Mouse (Mus musculus) CH12.LX (cell line): Measurements from ENCODE around the gene Tnfrsf9. TPM values are rescaled to one million over a fixed set of nuclear protein-coding genes. Genes with fewer than 3 reads are reported as not detected.

Experiments
- DNase-seq: peaks from one replicate; pipeline ENCODE4 v3.0.0-alpha.2; 2013; ENCODE audit errors: extremely low read depth
- H3K27ac ChIP-seq: 2 replicates; pipeline ENCODE4 v1.5.1; 2012; ENCODE audit warnings: low read depth, mild to moderate bottlenecking, control low read depth, moderate library complexity; ENCODE audit not compliant: insufficient read depth
- H3K27me3 ChIP-seq: replicated peaks from 2 replicates; pipeline ENCODE3; 2012; ENCODE audit warnings: inconsistent platforms
- H3K36me3 ChIP-seq, 2 experiments: replicated peaks in 1 of 2; 2 replicates each; pipeline versions ENCODE3 to v1.6.1; 2012; ENCODE audit warnings: inconsistent platforms in 1 of 2, low read length in 1 of 2, mild to moderate bottlenecking in 1 of 2, mixed read lengths in 1 of 2, moderate library complexity in 1 of 2; ENCODE audit not compliant: control insufficient read depth in 1 of 2, insufficient read depth in 1 of 2
- H3K4me1 ChIP-seq, 2 experiments: 2 replicates each; pipeline ENCODE4 v1.6.1; 2012; ENCODE audit warnings: inconsistent platforms in 1 of 2, moderate library complexity in 1 of 2; ENCODE audit not compliant: insufficient read depth in 2 of 2, control insufficient read depth in 1 of 2
- H3K4me2 ChIP-seq: 2 replicates; pipeline ENCODE4 v1.6.1; 2012; ENCODE audit warnings: low read depth, mild to moderate bottlenecking, control low read depth; ENCODE audit not compliant: poor library complexity, insufficient read depth, severe bottlenecking
- H3K4me3 ChIP-seq, 3 experiments: fragments of 150-350 bp in 1 of 3; sonication (generic) in 1 of 3; replicated peaks in 1 of 3; 2 replicates each; pipeline versions ENCODE3 to v1.5.1; 2011 to 2012; ENCODE audit warnings: low read depth in 2 of 3, low read length in 2 of 3, mild to moderate bottlenecking in 2 of 3, moderate library complexity in 2 of 3, control low read depth in 1 of 3, improper control_type of control experiment in 1 of 3, inconsistent platforms in 1 of 3, mixed read lengths in 1 of 3; ENCODE audit not compliant: poor library complexity in 1 of 3
- H3K79me2 ChIP-seq: replicated peaks from 2 replicates; pipeline ENCODE4 v1.6.1; 2012; ENCODE audit warnings: mild to moderate bottlenecking, moderate library complexity; ENCODE audit not compliant: control insufficient read depth, poor library complexity, insufficient read depth, severe bottlenecking; ENCODE audit errors: extremely low read depth
- H3K9ac ChIP-seq: 2 replicates; pipeline ENCODE4 v1.6.1; 2012; ENCODE audit warnings: low read depth, mild to moderate bottlenecking, control low read depth, moderate library complexity; ENCODE audit not compliant: insufficient read depth
- H3K9me3 ChIP-seq: replicated peaks from 2 replicates; pipeline ENCODE3; 2012; ENCODE audit warnings: low read length, inconsistent platforms, mixed read lengths
- CHD2 ChIP-seq: IDR thresholded peaks from 2 replicates; pipeline ENCODE4 v1.6.1; 2011; ENCODE audit warnings: low read length, improper control_type of control experiment
- CTCF ChIP-seq, 2 experiments: IDR thresholded peaks in 1 of 2; conservative IDR thresholded peaks in 1 of 2; 2 replicates each; pipeline ENCODE4 v1.5.1; 2011 to 2012; ENCODE audit warnings: low read depth in 2 of 2, low read length in 2 of 2, improper control_type of control experiment in 1 of 2, inconsistent platforms in 1 of 2, mild to moderate bottlenecking in 1 of 2, moderate library complexity in 1 of 2
- ELF1 ChIP-seq: IDR thresholded peaks from 2 replicates; pipeline ENCODE4 v1.6.1; 2014; ENCODE audit warnings: low read depth, mild to moderate bottlenecking, inconsistent platforms, low read length, improper control_type of control experiment
- EP300 ChIP-seq: IDR thresholded peaks from 2 replicates; pipeline ENCODE4 v1.6.1; 2011; ENCODE audit warnings: low read length, improper control_type of control experiment
- GABPA ChIP-seq: IDR thresholded peaks from 2 replicates; pipeline ENCODE4 v1.6.1; 2012; ENCODE audit warnings: low read depth, low read length, improper control_type of control experiment, inconsistent platforms; ENCODE audit not compliant: insufficient replicate concordance
- HCFC1 ChIP-seq: IDR thresholded peaks from 2 replicates; pipeline ENCODE4 v1.6.1; 2012; ENCODE audit warnings: low read depth, mild to moderate bottlenecking, inconsistent platforms, low read length, improper control_type of control experiment
- IRF4 ChIP-seq: IDR thresholded peaks from 2 replicates; pipeline ENCODE4 v1.6.1; 2014; ENCODE audit warnings: low read depth, mild to moderate bottlenecking, inconsistent platforms, low read length, improper control_type of control experiment
- JUND ChIP-seq: conservative IDR thresholded peaks from 2 replicates; pipeline ENCODE4 v1.6.1; 2011; ENCODE audit warnings: low read depth, low read length, improper control_type of control experiment
- MAFK ChIP-seq: IDR thresholded peaks from 2 replicates; pipeline ENCODE4 v1.6.1; 2011; ENCODE audit warnings: low read length, improper control_type of control experiment; ENCODE audit not compliant: insufficient replicate concordance
- MAZ ChIP-seq: IDR thresholded peaks from 2 replicates; pipeline ENCODE4 v1.6.1; 2012; ENCODE audit warnings: low read depth, mild to moderate bottlenecking, inconsistent platforms, low read length, improper control_type of control experiment, moderate library complexity
- MXI1 ChIP-seq: IDR thresholded peaks from 2 replicates; pipeline ENCODE4 v1.6.1; 2011; ENCODE audit warnings: mild to moderate bottlenecking, low read depth, low read length, improper control_type of control experiment
- MYC ChIP-seq: IDR thresholded peaks from 2 replicates; pipeline ENCODE4 v1.6.1; 2011; ENCODE audit warnings: low read depth, mild to moderate bottlenecking, improper control_type of control experiment, low read length
- NELFE ChIP-seq: IDR thresholded peaks from 2 replicates; pipeline ENCODE4 v1.6.1; 2011; ENCODE audit warnings: low read depth, low read length, improper control_type of control experiment
- NRF1 ChIP-seq: IDR thresholded peaks from 2 replicates; pipeline ENCODE4 v1.6.1; 2014; ENCODE audit warnings: low read depth, mild to moderate bottlenecking, inconsistent platforms, low read length, improper control_type of control experiment, moderate library complexity
- PAX5 ChIP-seq: IDR thresholded peaks from 2 replicates; pipeline ENCODE4 v1.6.1; 2012; ENCODE audit warnings: low read length, inconsistent platforms, mixed read lengths
- POLR2A ChIP-seq: IDR thresholded peaks from 2 replicates; pipeline ENCODE4 v1.6.1; 2011; ENCODE audit warnings: low read depth, mild to moderate bottlenecking, improper control_type of control experiment, low read length
- POLR2AphosphoS2 ChIP-seq: IDR thresholded peaks from 2 replicates; pipeline ENCODE4 v1.6.1; 2011; ENCODE audit warnings: low read depth, low read length, improper control_type of control experiment
- SIN3A ChIP-seq: IDR thresholded peaks from 2 replicates; pipeline ENCODE4 v1.6.1; 2012; ENCODE audit warnings: low read length, improper control_type of control experiment, inconsistent platforms
- TBP ChIP-seq: conservative IDR thresholded peaks from 2 replicates; pipeline ENCODE4 v1.6.1; 2011; ENCODE audit warnings: low read depth, low read length, improper control_type of control experiment
- TCF12 ChIP-seq: IDR thresholded peaks from 2 replicates; pipeline ENCODE4 v1.6.1; 2014; ENCODE audit warnings: low read depth, mild to moderate bottlenecking, inconsistent platforms, low read length, improper control_type of control experiment
- USF1 ChIP-seq: IDR thresholded peaks from 2 replicates; pipeline ENCODE4 v1.6.1; 2014; ENCODE audit warnings: low read depth, mild to moderate bottlenecking, inconsistent platforms, low read length, improper control_type of control experiment
- USF2 ChIP-seq: conservative IDR thresholded peaks from 2 replicates; pipeline ENCODE4 v1.6.1; 2011; ENCODE audit warnings: low read depth, low read length, improper control_type of control experiment
- ZC3H11A ChIP-seq: IDR thresholded peaks from 2 replicates; pipeline ENCODE4 v1.6.1; 2012; ENCODE audit warnings: low read depth, mild to moderate bottlenecking, inconsistent platforms, low read length, improper control_type of control experiment
- ZKSCAN1 ChIP-seq: IDR thresholded peaks from 2 replicates; pipeline ENCODE4 v1.6.1; 2012; ENCODE audit warnings: low read depth, inconsistent platforms, low read length, improper control_type of control experiment, borderline replicate concordance
- dilution Hi-C: fragments of 300-500 bp; cut with MboI; formaldehyde crosslinking; loops from 2 replicates; pipeline ENCODE4 v1.14.3; 2020; ENCODE audit warnings: low sequenced_read_pairs; ENCODE audit not compliant: extremely low pct_unique_long_range_greater_than_20kb, extremely low pct_ligation_motif_present
- in situ Hi-C: fragments of 300-500 bp; cut with MboI; formaldehyde crosslinking; loops from 3 replicates; pipeline ENCODE4 v1.14.3; 2019; ENCODE audit warnings: low sequenced_read_pairs, low pct_ligation_motif_present, low pct_unique_long_range_greater_than_20kb, mixed read lengths
- polyA plus RNA-seq: library from polyadenylated mRNA; unstranded; fragments of >175 nt; gene quantifications from 2 replicates; pipeline ENCODE4 v1.2.1, GENCODE M21; 2012; ENCODE audit warnings: low read depth; ENCODE audit not compliant: insufficient read length
- total RNA-seq, 2 experiments: library from RNA; depleted of rRNA; stranded (reverse); fragments of 300-350 nt in 1 of 2; fragments of >200 nt in 1 of 2; gene quantifications; 2 replicates each; pipeline ENCODE4 v1.2.3; 2012 to 2014

Tnfrsf9 gene
- total and polyA plus RNA-seq, 3 experiments, result 2.2 to 3.1 (median 2.9) TPM

GRCm38 (mm10) chr4:150869276-150870197, 44.8 kb upstream of the Tnfrsf9 start:
- no peak overlapping the region for H3K4me3 ChIP-seq
- peaks cover 6 to 40% of the 10 kb centered on the region in 2 experiments for H3K4me1 ChIP-seq
- no peak overlapping the region for H3K9ac ChIP-seq
- DNase-seq, result no peak
- TF ChIP-seq USF2, result no peak
- no peak for TF ChIP-seq CTCF (conservative IDR thresholded peaks at IDR 0.05 in 1 of 2, IDR thresholded peaks at IDR 0.05 in 1 of 2; ENCODE audit: low read depth in 2 of 2, low read length in 2 of 2)
- no peak for TF ChIP-seq IRF4
- no peak for TF ChIP-seq NELFE
- no peak for TF ChIP-seq MXI1
- no peak for TF ChIP-seq JUND
- no peak for TF ChIP-seq TBP
- no peak for TF ChIP-seq SIN3A
- no peak for TF ChIP-seq CHD2
- TF ChIP-seq USF1, result no peak
- no peak for TF ChIP-seq MAZ
- TF ChIP-seq MYC, result no peak
- no peak for TF ChIP-seq MAFK
- no peak for TF ChIP-seq ELF1
- in situ Hi-C loops (loop anchor here (10.0 kb wide), 2 partner anchors 95 to 205 kb away; no protein-coding TSS in a partner anchor), dilution Hi-C loops (no loop called here)
- H3K4me2 ChIP-seq, result no peak overlapping the region
- H3K9me3 ChIP-seq, result no peaks in the 10 kb centered on the region
- no peaks in the 10 kb centered on the region for H3K79me2 ChIP-seq
- H3K36me3 ChIP-seq, result no peaks in the 10 kb centered on the region
- H3K27ac ChIP-seq, result no peak overlapping the region
- no peaks in the 10 kb centered on the region for H3K27me3 ChIP-seq

- H3K79me2 ChIP-seq, result no peaks in the 10 kb centered on the region
- H3K4me3 ChIP-seq, result no peak overlapping the region
- H3K4me2 ChIP-seq, result no peak overlapping the region
- H3K9ac ChIP-seq, result no peak overlapping the region
- no peaks in the 10 kb centered on the region for H3K27me3 ChIP-seq
- in situ Hi-C loops (loop anchor here (10.0 kb wide), 1 partner anchor 206 kb away; no protein-coding TSS in a partner anchor), dilution Hi-C loops (no loop called here)
- TF ChIP-seq NRF1 (no peak), MAFK (no peak), POLR2AphosphoS2 (no peak), TCF12 (no peak), JUND (no peak), ELF1 (no peak), ZC3H11A (no peak), USF2 (no peak), TBP (no peak), HCFC1 (no peak), POLR2A (no peak), EP300 (no peak), GABPA (no peak), CHD2 (no peak), PAX5 (no peak), ZKSCAN1 (no peak)
- peaks cover 6 to 45% of the 10 kb centered on the region in 2 experiments for H3K4me1 ChIP-seq
- DNase-seq, result no peak
- H3K27ac ChIP-seq, result no peak overlapping the region
- H3K9me3 ChIP-seq, result no peaks in the 10 kb centered on the region
- H3K36me3 ChIP-seq, result no peaks in the 10 kb centered on the region
Observed at GRCm38 (mm10) chr4:150870963-150871391, 43.4 kb upstream of the Tnfrsf9 start.
